Mouse (Mus musculus) cortical plate, adult 2 months (tissue): ENCODE measurements around the gene Rhpn2.

Source experiments
- CTCF ChIP-seq: fragments of 200-500 bp; IDR thresholded peaks from 2 replicates; pipeline ENCODE4 v1.5.1; 2011; ENCODE audit warnings: mild to moderate bottlenecking, control low read depth, low read length; ENCODE audit not compliant: insufficient read depth; ENCODE audit errors: extremely low read depth
- POLR2A ChIP-seq: fragments of 200-500 bp; IDR thresholded peaks from 2 replicates; pipeline ENCODE4 v1.6.1; 2011; ENCODE audit warnings: mild to moderate bottlenecking, low read length, control low read depth; ENCODE audit not compliant: insufficient read depth; ENCODE audit errors: extremely low read depth

DNA sequence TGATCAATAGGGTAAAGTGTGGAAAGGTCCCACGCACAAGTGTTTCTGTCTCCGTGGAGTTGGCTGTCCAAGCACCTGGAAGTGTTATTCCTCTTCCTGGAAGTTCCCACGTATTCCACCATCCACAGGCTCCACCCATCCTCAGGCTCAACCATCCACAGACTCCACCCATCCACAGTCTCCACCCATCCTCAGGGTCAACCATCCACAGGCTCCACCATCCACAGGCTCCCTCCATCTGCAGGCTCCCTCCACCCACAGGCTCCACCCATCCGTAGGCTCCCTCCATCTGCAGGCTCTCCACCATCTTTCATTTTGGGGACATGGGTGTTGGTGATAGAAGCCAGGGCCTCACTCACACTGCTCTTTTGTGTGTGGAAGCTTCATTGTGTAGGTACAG is 67.2 kb downstream of the Rhpn2 start:
- TF ChIP-seq CTCF = no peak
- TF ChIP-seq POLR2A = no peak
